Mouse (Mus musculus) kidney, adult 2 months (tissue): ENCODE measurements at regions not wholly inside any gene's neighbourhood (a gene's known extent, or its start where the extent isn't known, plus 50 kb on each side); places are given as distances from the start of the nearest gene placed in this dataset.

Experiments used
- CTCF ChIP-seq: fragments of 200-500 bp; conservative IDR thresholded peaks from 2 replicates; pipeline ENCODE4 v1.5.1; 2011; ENCODE audit warnings: low read depth, mild to moderate bottlenecking, control low read depth, low read length, moderate library complexity, mixed read lengths; ENCODE audit not compliant: insufficient read depth, insufficient read length
- POLR2A ChIP-seq: fragments of 200-500 bp; IDR thresholded peaks from one replicate; pipeline ENCODE4 v1.6.1; 2011; ENCODE audit warnings: low read depth, low read length, control low read depth

DNA sequence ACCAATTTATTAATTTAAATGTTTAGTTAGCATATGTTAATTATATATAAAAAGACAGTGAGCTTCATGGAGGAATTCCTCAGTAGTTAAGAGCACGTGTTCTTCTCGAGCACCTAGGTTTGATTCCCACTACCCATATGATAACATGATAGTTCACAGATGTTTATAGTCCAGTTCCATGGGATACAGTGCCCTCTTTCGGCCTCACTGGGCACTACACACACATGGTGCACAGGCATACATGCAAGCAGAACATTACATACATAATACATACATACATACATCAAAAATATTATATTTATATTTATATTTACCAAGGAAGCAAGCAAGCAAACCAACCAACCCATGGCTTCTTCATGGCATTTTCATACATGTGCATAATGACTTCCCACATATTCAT, 51.6 kb upstream of the Fam180a start:
- TF ChIP-seq POLR2A (no peak), CTCF (no peak)
